Mouse (Mus musculus): ENCODE results near the gene Samsn1. TPM values are rescaled to one million over a fixed set of nuclear protein-coding genes. Genes with fewer than 3 reads are reported as not detected.

Gene Samsn1
- total RNA-seq, 1 experiment = 0.27 TPM

DNA sequence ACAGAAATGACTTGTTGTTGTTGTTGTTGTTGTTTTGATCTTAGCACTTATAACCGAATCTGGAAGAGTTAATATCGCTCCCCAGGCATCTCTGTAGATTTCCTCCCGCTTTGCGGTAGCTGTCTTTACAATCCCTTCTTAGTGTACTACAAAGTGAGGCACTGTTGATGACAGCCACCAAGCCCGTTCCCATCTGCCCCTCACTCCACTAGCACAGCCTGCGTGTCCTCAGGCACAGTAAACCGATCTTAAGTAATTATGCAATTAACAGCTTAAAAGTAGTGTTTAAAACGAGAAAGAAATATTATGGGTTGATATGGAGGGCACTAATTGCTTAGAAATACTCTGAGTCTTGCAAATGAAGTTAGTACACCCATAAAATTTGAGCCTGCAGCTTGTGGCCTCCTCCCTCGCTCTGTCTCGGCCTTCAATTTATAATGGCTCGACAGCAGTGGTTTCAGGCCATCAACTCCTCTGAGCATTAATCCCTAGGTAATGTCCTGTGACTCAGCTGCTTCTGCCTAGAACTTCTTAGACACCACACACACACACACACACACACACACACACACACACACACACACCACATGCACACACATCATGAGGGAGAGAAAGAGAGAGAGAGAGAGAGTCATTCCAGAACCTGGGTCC is 46.3 kb downstream of the Samsn1 start:
- H3K36me3 ChIP-seq (ENCODE audit: control insufficient read depth, insufficient read depth, low read length, poor library complexity, severe bottlenecking) = no peaks in the 10 kb centered on the region

DNA sequence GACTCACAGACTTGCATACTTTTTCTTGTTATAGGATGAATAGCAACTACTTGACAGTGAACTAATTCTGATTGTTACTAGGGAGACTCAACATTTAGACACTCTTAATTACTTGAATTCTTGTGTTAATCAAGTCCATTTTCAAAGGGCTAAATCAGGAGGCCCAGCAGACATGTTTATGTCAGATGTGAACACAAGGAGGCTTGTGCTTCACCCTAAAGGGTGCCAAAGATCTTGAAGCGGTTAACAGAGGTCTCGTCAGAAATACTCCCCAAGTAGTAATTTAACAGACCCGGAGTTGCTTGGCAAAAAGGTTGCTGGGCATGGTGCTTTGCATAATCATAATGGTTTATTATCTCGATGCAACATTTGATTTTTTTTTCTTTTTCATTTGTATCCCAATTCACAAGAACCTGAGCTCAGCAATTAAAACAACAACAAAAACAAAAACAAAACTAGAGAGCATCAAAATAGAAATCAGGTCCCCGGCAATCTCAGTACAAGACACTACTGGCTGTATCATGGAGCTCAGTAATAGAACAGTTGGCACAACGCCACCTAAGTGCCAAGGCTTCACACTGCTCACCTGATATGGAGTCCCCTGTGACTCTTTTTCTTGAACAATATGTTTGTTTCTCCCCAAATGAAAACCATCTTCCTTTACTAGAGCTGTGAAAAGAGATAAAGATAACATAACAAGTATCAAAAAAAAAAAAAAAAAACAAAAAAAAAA is 51.6 kb downstream of the Samsn1 start:
- DNase-seq (ENCODE audit: low read depth, low spot score) = no peak
- Histone ChIP-seq H3K4me1 (ENCODE audit: control insufficient read depth in 2 of 2, insufficient read depth in 2 of 2, low read length in 2 of 2, poor library complexity in 1 of 2) (no peaks in the 10 kb centered on the region), H3K4me3 (ENCODE audit: insufficient read depth in 1 of 2, low read depth in 1 of 2, low read length in 2 of 2, poor library complexity in 1 of 2, severe bottlenecking in 1 of 2) (no peak overlapping the region), H3K9me3 (ENCODE audit: control insufficient read depth, insufficient read depth, low read depth, low read length) (no peaks in the 10 kb centered on the region), H3K36me3 (ENCODE audit: control insufficient read depth, insufficient read depth, low read length, poor library complexity, severe bottlenecking) (no peaks in the 10 kb centered on the region), H3K9ac (ENCODE audit: insufficient read depth, low read depth, low read length, poor library complexity, severe bottlenecking) (no peak overlapping the region), H3K27ac (ENCODE audit: insufficient read depth, low read depth, low read length, poor library complexity, severe bottlenecking) (no peak overlapping the region)
- in situ Hi-C loops (cut with MboI; ENCODE audit: low sequenced_read_pairs in 2 of 2, unreplicated experiment in 2 of 2) = no loop called here
- no peak for TF ChIP-seq ZNF384 (IDR thresholded peaks at IDR 0.05; ENCODE audit: low read depth, low read length)
- TF ChIP-seq MAFK (IDR thresholded peaks at IDR 0.05; ENCODE audit: insufficient read depth, low read depth, low read length) = no peak
- TF ChIP-seq HCFC1 (IDR thresholded peaks at IDR 0.05; ENCODE audit: borderline replicate concordance, insufficient read depth, low read length) = no peak
- no peak for TF ChIP-seq ZC3H11A (IDR thresholded peaks at IDR 0.05; ENCODE audit: borderline replicate concordance, low read depth, low read length)
- TF ChIP-seq CHD2 (IDR thresholded peaks at IDR 0.05; ENCODE audit: low read depth, low read length) = no peak

More for the DNA sequence above, 46.3 kb downstream of the Samsn1 start:
- H3K9ac ChIP-seq (ENCODE audit: insufficient read depth, low read depth, low read length, poor library complexity, severe bottlenecking) = no peak overlapping the region
- no peak for DNase-seq (ENCODE audit: low read depth, low spot score)
- no peak overlapping the region for H3K27ac ChIP-seq (ENCODE audit: insufficient read depth, low read depth, low read length, poor library complexity, severe bottlenecking)
- TF ChIP-seq MAFK (IDR thresholded peaks at IDR 0.05; ENCODE audit: insufficient read depth, low read depth, low read length) = no peak
- TF ChIP-seq ZC3H11A (IDR thresholded peaks at IDR 0.05; ENCODE audit: borderline replicate concordance, low read depth, low read length) = no peak
- no peak for TF ChIP-seq HCFC1 (IDR thresholded peaks at IDR 0.05; ENCODE audit: borderline replicate concordance, insufficient read depth, low read length)
- no peak for TF ChIP-seq CHD2 (IDR thresholded peaks at IDR 0.05; ENCODE audit: low read depth, low read length)
- TF ChIP-seq ZNF384 (IDR thresholded peaks at IDR 0.05; ENCODE audit: low read depth, low read length) = no peak
- in situ Hi-C loops (cut with MboI; ENCODE audit: low sequenced_read_pairs in 2 of 2, unreplicated experiment in 2 of 2) = no loop called here
- no peak overlapping the region for H3K4me3 ChIP-seq (ENCODE audit: insufficient read depth in 1 of 2, low read depth in 1 of 2, low read length in 2 of 2, poor library complexity in 1 of 2, severe bottlenecking in 1 of 2)
- H3K9me3 ChIP-seq (ENCODE audit: control insufficient read depth, insufficient read depth, low read depth, low read length) = no peaks in the 10 kb centered on the region
- H3K4me1 ChIP-seq (ENCODE audit: control insufficient read depth in 2 of 2, insufficient read depth in 2 of 2, low read length in 2 of 2, poor library complexity in 1 of 2) = peaks cover 0 to 2% of the 10 kb centered on the region in 2 experiments; a peak in 1 of 4 replicates

DNA sequence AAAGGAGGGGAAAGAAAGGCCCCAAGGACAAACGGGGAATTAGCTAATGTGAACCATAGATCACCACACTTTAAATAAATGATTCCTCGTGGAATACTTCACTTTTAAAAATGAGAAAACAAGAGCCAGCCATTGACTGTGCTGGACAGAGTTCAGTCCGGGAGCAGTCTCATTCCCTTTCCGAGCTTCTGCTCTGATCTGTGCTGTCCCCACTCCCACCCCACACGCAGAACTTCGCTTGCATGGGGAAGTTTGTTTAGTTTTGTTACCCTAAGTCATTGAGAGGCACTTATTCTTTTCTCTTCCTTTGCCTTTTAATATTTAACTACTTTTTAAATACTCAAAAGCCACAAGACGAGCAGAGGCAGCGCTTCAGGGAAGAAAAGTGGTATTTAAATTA is 60.1 kb downstream of the Samsn1 start:
- TF ChIP-seq HCFC1 (IDR thresholded peaks at IDR 0.05; ENCODE audit: borderline replicate concordance, insufficient read depth, low read length) = no peak
- no peak for TF ChIP-seq ZNF384 (IDR thresholded peaks at IDR 0.05; ENCODE audit: low read depth, low read length)
- no peak for TF ChIP-seq CHD2 (IDR thresholded peaks at IDR 0.05; ENCODE audit: low read depth, low read length)
- TF ChIP-seq ZC3H11A (IDR thresholded peaks at IDR 0.05; ENCODE audit: borderline replicate concordance, low read depth, low read length) = no peak
- TF ChIP-seq MAFK (IDR thresholded peaks at IDR 0.05; ENCODE audit: insufficient read depth, low read depth, low read length) = no peak

DNA sequence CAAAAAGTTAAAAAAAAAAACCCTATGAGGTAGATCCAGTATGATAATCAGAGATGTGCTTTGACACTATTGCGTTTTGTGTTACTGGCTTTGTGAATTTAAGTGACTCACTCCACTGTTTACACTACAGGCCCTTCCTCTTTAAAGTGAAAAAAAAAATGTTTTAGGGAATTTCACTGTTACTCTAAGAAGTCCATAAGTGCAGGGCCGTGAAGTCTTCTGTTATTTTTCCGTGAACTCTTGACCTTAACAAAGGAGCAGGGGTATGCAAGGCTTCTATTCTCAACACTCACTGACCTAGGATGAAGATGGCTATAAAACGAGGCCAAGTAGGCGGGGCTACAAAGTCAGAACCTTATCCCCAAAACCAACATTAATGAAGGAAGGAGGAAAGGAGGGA is 60.6 kb downstream of the Samsn1 start:
- DNase-seq (ENCODE audit: low read depth, low spot score) = no peak
- Histone ChIP-seq H3K36me3 (ENCODE audit: control insufficient read depth, insufficient read depth, low read length, poor library complexity, severe bottlenecking) (no peaks in the 10 kb centered on the region), H3K27ac (ENCODE audit: insufficient read depth, low read depth, low read length, poor library complexity, severe bottlenecking) (no peak overlapping the region), H3K9ac (ENCODE audit: insufficient read depth, low read depth, low read length, poor library complexity, severe bottlenecking) (no peak overlapping the region), H3K4me3 (ENCODE audit: insufficient read depth in 1 of 2, low read depth in 1 of 2, low read length in 2 of 2, poor library complexity in 1 of 2, severe bottlenecking in 1 of 2) (no peak overlapping the region), H3K9me3 (ENCODE audit: control insufficient read depth, insufficient read depth, low read depth, low read length) (no peaks in the 10 kb centered on the region), H3K4me1 (ENCODE audit: control insufficient read depth in 2 of 2, insufficient read depth in 2 of 2, low read length in 2 of 2, poor library complexity in 1 of 2) (no peaks in the 10 kb centered on the region)
- TF ChIP-seq MAFK (IDR thresholded peaks at IDR 0.05; ENCODE audit: insufficient read depth, low read depth, low read length) = no peak
- TF ChIP-seq HCFC1 (IDR thresholded peaks at IDR 0.05; ENCODE audit: borderline replicate concordance, insufficient read depth, low read length) = no peak
- TF ChIP-seq ZC3H11A (IDR thresholded peaks at IDR 0.05; ENCODE audit: borderline replicate concordance, low read depth, low read length) = no peak
- no peak for TF ChIP-seq ZNF384 (IDR thresholded peaks at IDR 0.05; ENCODE audit: low read depth, low read length)
- TF ChIP-seq CHD2 (IDR thresholded peaks at IDR 0.05; ENCODE audit: low read depth, low read length) = no peak
- in situ Hi-C loops (cut with MboI; ENCODE audit: low sequenced_read_pairs in 2 of 2, unreplicated experiment in 2 of 2) = no loop called here

More for the DNA sequence above, 60.1 kb downstream of the Samsn1 start:
- H3K9me3 ChIP-seq (ENCODE audit: control insufficient read depth, insufficient read depth, low read depth, low read length) = no peaks in the 10 kb centered on the region
- no peaks in the 10 kb centered on the region for H3K36me3 ChIP-seq (ENCODE audit: control insufficient read depth, insufficient read depth, low read length, poor library complexity, severe bottlenecking)
- DNase-seq (ENCODE audit: low read depth, low spot score) = no peak
- H3K4me1 ChIP-seq (ENCODE audit: control insufficient read depth in 2 of 2, insufficient read depth in 2 of 2, low read length in 2 of 2, poor library complexity in 1 of 2) = no peaks in the 10 kb centered on the region
- H3K4me3 ChIP-seq (ENCODE audit: insufficient read depth in 1 of 2, low read depth in 1 of 2, low read length in 2 of 2, poor library complexity in 1 of 2, severe bottlenecking in 1 of 2) = no peak overlapping the region
- H3K9ac ChIP-seq (ENCODE audit: insufficient read depth, low read depth, low read length, poor library complexity, severe bottlenecking) = no peak overlapping the region
- no peak overlapping the region for H3K27ac ChIP-seq (ENCODE audit: insufficient read depth, low read depth, low read length, poor library complexity, severe bottlenecking)
- in situ Hi-C loops (cut with MboI; ENCODE audit: low sequenced_read_pairs in 2 of 2, unreplicated experiment in 2 of 2) = no loop called here

Data from ES-E14 (cell line).